Mouse (Mus musculus) hindbrain, embryonic 10.5 days (tissue): ENCODE data around the gene Tmem213. TPM values are rescaled to one million over a fixed set of nuclear protein-coding genes. Genes with fewer than 3 reads are reported as not detected.

Source experiments
- DNase-seq: peaks from one replicate; pipeline ENCODE4 v3.0.0-alpha.2; 2017; ENCODE audit warnings: low spot score
- H3K27ac ChIP-seq: fragments of 300-500 bp; sonication (generic); 2 replicates; pipeline ENCODE4 v1.5.1; 2016; ENCODE audit warnings: mild to moderate bottlenecking, moderate library complexity
- H3K27me3 ChIP-seq: fragments of 300-500 bp; sonication (generic); 2 replicates; pipeline ENCODE4 v1.6.1; 2016; ENCODE audit warnings: mild to moderate bottlenecking; ENCODE audit not compliant: poor library complexity, insufficient read depth, severe bottlenecking
- H3K36me3 ChIP-seq: fragments of 300-500 bp; sonication (generic); 2 replicates; pipeline ENCODE4 v1.6.1; 2016; ENCODE audit warnings: mild to moderate bottlenecking, moderate library complexity
- H3K4me1 ChIP-seq: fragments of 300-500 bp; sonication (generic); replicated peaks from 2 replicates; pipeline ENCODE4 v1.6.1; 2016; ENCODE audit warnings: mild to moderate bottlenecking
- H3K4me3 ChIP-seq: fragments of 300-500 bp; sonication (generic); 2 replicates; pipeline ENCODE4 v1.5.1; 2016; ENCODE audit warnings: mild to moderate bottlenecking, moderate library complexity
- H3K9me3 ChIP-seq: fragments of 300-500 bp; sonication (generic); 2 replicates; pipeline ENCODE4 v1.6.1; 2016; ENCODE audit warnings: mild to moderate bottlenecking, moderate library complexity
- WGBS: fragments of 180-500 bp; shearing (Covaris S2); methylation state at CpG from one replicate; pipeline ENCODE4 v1.1.7; 2016; 5-methylcytosine and 5-hydroxymethylcytosine counted together
- polyA plus RNA-seq: library from polyadenylated mRNA; unstranded; fragments of >200 nt; fragmentation: Nextera tagmentation; extraction: Ambion mirVana; gene quantifications from 2 replicates; pipeline ENCODE4 v1.2.1, GENCODE M21; 2016

Tmem213 gene
- not detected in 2 replicates for polyA plus RNA-seq

DNA sequence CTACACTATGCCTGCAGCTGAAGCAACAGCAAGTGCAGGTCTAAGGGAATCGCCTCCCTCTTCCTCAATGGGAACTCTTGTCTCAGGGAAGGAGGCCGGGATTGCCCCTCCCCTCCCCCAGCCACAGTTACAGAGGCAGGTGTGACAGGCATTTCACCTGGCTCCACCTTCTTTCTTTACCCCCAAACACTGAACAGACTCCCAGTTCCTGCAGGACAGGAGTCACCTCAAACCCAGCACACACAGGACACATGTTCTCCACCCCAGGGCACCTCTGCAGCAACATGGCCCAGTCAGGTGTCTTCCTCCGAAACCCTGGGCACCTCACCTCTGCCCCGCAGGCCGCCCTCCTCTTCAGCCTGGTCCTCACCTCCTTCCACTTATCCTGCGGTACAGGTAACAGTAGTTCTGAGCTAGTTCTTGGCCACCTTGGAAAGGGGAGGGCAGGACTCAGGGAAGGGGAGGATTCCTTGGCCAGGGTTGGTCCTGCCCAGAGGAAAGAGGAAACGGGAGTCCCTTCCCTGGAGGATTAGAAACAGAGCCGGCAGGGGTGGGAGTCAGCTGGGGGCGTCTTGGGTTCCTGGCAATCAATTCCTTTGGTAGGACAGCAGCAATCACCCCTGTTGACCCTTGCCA lies at the start of gene Tmem213:
Gene Tmem213, plus strand, starts transcription at position 96 of the 636 bp plus-strand sequence.
- no peak for DNase-seq
- H3K36me3 ChIP-seq, result no peaks in the 10 kb centered on the region
- 26% methylated on average over 9 of the region's 9 CpGs for WGBS

DNA sequence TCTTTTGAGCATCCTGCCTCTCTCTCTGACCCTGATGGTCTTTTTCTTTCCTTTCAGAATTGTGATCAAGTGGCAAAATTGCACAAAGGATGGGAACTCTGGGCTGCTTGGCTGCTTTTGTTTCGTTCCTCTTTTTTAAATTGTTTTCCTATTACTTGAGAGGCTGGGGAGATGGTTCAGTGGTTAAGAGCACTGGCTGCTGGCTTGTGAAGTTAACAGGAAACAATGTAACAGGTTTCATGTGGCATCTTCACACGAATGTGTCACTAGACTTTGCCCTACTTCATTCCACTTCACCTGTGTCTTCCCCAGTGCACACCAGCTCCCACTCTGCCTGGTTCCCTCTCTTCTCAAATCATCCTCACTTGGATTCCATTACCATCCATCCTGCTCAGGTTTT lies 44.4 kb upstream of the Tmem213 start:
- no peak for DNase-seq
- Histone ChIP-seq H3K9me3 (peaks cover 14% of the 10 kb centered on the region), H3K4me1 (peaks cover 7% of the 10 kb centered on the region; the same call in 1 of the 2 replicates), H3K27ac (no peak overlapping the region), H3K4me3 (no peak overlapping the region), H3K36me3 (no peaks in the 10 kb centered on the region), H3K27me3 (no peaks in the 10 kb centered on the region)
- 76% methylated on average over 2 of the region's 2 CpGs for WGBS

More for the DNA sequence above, at the start of gene Tmem213:
- Histone ChIP-seq H3K9me3 (no peaks in the 10 kb centered on the region), H3K4me1 (peaks cover 10% of the 10 kb centered on the region; the same call in 1 of the 2 replicates), H3K27ac (no peak within 1 kb of the TSS), H3K27me3 (peaks cover 8% of the 10 kb centered on the region; the same call in 1 of the 2 replicates), H3K4me3 (no peak within 1 kb of the TSS)

DNA sequence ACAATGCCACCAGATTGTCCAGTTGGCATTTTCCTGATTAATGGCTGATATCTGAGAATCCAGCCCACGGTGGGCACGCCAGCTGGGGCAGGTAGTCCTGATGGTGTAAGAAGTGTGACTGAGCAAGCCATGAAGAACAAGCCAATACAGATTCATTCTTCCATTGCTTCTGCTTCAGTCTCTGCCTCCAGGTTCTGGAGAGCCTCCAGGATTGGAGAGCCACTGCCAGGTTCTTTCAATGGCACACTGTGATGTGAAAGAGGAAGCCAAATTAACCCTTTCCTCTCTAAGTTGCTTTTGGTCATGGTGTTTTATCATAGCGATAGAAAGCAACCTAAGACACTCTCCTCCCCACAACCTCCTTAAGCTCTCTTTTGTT lies 43.9 kb upstream of the Tmem213 start:
- no peak for DNase-seq
- peaks cover 7% of the 10 kb centered on the region; the same call in 1 of the 2 replicates for H3K4me1 ChIP-seq
- H3K27ac ChIP-seq, result no peak overlapping the region
- no peak overlapping the region for H3K4me3 ChIP-seq
- no peaks in the 10 kb centered on the region for H3K27me3 ChIP-seq
- peaks cover 14% of the 10 kb centered on the region for H3K9me3 ChIP-seq
- H3K36me3 ChIP-seq, result no peaks in the 10 kb centered on the region
- 87% methylated on average over 3 of the region's 3 CpGs for WGBS

DNA sequence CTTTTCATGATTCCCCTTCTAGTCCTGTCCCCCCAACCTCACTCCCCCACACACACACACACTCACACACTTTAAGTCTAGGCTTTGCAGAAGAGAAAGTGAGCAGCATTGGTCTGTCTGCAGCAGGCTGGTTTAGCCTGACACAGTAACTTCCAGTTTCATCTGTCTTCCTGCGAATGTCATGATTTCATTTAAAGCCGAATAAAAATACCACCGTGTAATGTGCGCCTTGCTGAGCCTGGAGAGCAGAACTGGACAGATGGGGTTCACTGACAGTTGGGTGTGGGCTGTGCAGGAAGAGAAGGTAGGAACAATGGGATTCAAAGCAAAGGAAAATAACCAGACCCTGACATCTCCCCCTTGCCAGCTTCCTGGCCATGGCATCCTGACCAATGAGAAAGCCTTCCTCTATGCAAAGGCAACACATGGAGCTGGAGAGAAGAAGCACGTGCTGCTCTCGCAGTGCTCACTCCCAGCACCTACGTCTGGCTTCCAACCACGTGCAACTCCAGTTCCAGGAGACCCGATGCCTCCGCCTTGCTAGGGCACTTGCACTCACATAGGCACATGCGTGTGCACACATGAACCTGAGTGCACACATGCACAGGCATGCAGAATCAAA lies 43.4 kb upstream of the Tmem213 start:
- H3K9me3 ChIP-seq, result peaks cover 14% of the 10 kb centered on the region
- H3K36me3 ChIP-seq, result no peaks in the 10 kb centered on the region
- 85% methylated on average over 11 of the region's 11 CpGs for WGBS
- H3K4me3 ChIP-seq, result no peak overlapping the region
- no peaks in the 10 kb centered on the region for H3K27me3 ChIP-seq
- DNase-seq, result no peak
- no peak overlapping the region for H3K27ac ChIP-seq
- peaks cover 7% of the 10 kb centered on the region; the same call in 1 of the 2 replicates for H3K4me1 ChIP-seq

DNA sequence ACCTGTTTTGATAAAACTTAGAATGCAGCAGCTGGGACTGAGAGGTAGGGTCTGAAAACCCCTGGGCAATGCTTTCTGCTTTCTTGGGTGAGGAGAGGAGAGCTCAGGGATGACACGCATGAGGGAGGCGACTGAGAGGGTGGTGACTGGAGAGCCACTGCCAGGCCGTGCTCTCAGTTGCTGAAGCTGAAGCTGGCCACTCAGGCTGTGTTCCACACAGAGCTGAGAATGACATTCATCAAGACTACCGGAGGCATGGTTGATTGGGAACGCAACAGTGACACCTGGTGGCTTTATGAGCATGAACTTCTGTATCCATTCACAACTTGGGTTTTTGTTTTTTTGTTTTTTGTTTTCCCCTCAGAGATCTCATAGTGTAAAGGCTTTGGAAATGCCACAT lies 42.8 kb upstream of the Tmem213 start:
- H3K27ac ChIP-seq, result no peak overlapping the region
- H3K27me3 ChIP-seq, result no peaks in the 10 kb centered on the region
- H3K4me1 ChIP-seq, result peaks cover 7% of the 10 kb centered on the region; the same call in 1 of the 2 replicates
- no peak overlapping the region for H3K4me3 ChIP-seq
- H3K36me3 ChIP-seq, result no peaks in the 10 kb centered on the region
- WGBS, result 5% methylated on average over 5 of the region's 5 CpGs
- DNase-seq, result peak; percentile 59
- H3K9me3 ChIP-seq, result peaks cover 14% of the 10 kb centered on the region

DNA sequence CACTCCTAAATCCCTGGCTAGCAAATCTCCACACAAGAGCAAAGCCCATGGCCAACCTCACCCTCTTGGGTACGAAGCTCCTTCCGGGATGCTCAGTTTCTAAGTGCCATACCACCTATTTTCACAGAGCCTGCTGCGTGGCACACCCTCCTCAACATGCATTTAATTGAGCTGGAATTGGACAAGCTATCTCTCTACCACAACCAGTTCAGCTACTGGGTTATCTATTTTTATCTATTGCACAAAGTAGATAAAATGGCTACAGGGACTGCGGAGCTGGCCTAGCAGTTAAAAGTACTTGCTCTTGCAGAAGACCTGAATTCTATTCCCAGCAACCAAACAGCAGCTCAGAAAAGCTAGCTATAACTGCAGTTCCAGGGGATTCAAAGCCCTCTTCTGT lies 37.8 kb upstream of the Tmem213 start:
- Histone ChIP-seq H3K27ac (no peak overlapping the region), H3K27me3 (no peaks in the 10 kb centered on the region), H3K4me3 (no peak overlapping the region), H3K9me3 (0 out of 2 replicates have a peak, but pooled peaks cover 7% of the 10 kb centered on the region), H3K36me3 (no peaks in the 10 kb centered on the region), H3K4me1 (peaks cover 5% of the 10 kb centered on the region)
- no peak for DNase-seq
- WGBS, result 91% methylated on average over 4 of the region's 4 CpGs

DNA sequence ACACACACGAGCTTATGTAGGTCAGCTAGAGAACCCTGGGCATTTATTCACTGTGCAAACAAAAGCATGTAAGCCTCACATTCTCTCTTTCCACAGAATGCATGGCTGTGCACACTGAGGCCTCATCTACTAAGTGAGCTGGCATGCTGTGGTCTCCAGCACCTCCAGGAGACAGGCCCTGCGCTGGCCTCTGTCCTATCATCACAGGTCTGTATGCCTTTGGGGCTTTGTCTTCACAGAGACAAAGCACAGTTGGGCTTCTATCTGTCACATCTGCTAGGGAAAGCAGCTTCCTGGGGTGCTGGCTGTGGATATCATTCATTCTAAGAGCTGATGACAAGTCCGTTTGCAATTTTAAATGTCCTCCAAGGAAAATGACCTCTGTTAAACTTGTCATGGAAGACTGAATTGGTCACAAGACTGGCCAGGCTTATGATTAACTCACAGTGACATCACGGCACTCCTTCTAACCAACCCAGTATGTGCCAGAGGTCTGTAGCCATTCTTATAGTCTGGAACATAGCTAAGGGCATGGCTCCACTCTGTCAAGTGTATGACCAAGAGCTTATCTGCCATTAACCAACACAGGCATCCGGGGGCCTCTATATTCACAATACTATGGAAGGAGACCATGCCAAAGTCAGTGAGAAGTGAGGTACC lies 36.8 kb upstream of the Tmem213 start:
- WGBS, result 62% methylated on average over 5 of the region's 5 CpGs
- peaks cover 5% of the 10 kb centered on the region; the same call in 1 of the 2 replicates for H3K4me1 ChIP-seq
- DNase-seq, result no peak
- 0 out of 2 replicates have a peak, but pooled peaks cover 7% of the 10 kb centered on the region for H3K9me3 ChIP-seq
- no peaks in the 10 kb centered on the region for H3K36me3 ChIP-seq
- H3K27me3 ChIP-seq, result no peaks in the 10 kb centered on the region
- no peak overlapping the region for H3K4me3 ChIP-seq
- H3K27ac ChIP-seq, result no peak overlapping the region

DNA sequence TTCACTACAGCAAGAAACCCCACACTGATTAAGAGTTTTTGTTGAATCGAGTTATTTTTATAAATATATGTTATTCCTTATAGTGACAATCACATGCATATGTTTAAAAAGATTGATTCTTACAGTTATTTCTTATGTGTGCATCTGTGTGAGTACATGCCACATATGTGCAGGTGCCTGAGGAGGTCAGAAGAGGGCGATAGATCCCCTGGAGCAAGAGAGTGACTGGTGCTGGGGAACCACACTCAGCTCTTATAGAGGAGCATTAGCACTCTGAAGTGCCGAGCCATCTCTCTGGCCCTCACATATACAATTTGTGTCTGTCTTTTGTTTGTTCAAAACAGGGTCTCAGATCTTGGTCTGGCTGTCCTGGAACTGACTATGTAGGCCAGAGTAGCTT lies 35.5 kb upstream of the Tmem213 start:
- Histone ChIP-seq H3K36me3 (no peaks in the 10 kb centered on the region), H3K4me3 (no peak overlapping the region), H3K27me3 (no peaks in the 10 kb centered on the region), H3K9me3 (0 out of 2 replicates have a peak, but pooled peaks cover 7% of the 10 kb centered on the region), H3K4me1 (peaks cover 5% of the 10 kb centered on the region; the same call in 1 of the 2 replicates), H3K27ac (no peak overlapping the region)
- DNase-seq, result no peak
- 91% methylated on average over 3 of the region's 3 CpGs for WGBS

DNA sequence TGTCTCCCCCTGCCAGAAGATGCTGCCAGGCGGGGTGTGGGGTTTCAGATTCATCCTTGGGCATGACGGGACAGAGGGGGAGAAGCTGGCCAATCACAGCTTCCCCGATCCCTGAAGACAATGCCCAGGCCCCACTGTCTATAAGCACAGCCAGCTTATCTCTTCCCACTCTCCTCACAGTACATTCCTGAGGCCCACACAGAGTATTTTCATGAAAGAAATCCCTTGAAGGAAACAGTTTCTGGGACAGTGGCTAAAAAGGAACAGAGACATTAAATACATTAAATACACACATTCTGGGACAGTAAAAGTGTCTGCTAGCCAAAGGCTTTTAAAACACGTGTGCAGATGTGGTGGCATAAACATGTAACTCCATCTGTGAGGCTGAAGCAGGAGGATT lies 28.7 kb upstream of the Tmem213 start:
- Histone ChIP-seq H3K4me3 (no peak overlapping the region), H3K4me1 (peaks cover 10% of the 10 kb centered on the region; the same call in 1 of the 2 replicates), H3K27ac (no peak overlapping the region), H3K36me3 (no peaks in the 10 kb centered on the region), H3K27me3 (no peaks in the 10 kb centered on the region), H3K9me3 (0 out of 2 replicates have a peak, but pooled peaks cover under 1% of the 10 kb centered on the region)
- 75% methylated on average over 4 of the region's 4 CpGs for WGBS
- DNase-seq, result no peak

DNA sequence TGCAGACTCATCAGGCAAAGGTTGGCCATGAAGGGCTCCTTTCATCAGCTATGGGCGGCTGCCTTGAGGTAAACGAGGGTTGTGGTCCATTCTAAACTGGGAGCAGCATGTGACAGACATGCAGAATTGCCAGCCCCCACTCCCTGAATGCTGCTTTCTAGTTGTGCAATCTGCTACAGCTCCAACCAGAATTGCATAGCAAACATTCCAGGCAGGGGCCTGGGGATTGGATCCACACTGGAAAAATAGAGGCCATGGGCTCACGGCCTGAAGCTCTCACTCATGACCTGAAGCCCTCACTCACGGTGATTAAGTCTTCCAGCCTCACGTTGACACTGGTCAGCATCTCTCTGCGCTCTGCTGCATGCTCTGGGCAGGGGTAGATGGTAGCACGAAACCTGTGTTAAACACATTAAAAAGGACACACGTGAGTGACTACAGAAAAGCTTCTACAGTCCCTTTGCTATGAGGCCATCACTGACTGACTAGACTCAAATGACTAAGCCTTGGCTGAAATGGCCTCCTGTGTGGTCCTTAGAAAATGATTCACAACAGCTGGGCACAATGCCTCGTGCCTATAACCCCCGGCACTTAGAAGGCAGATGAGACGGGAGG lies 27.2 kb upstream of the Tmem213 start:
- Histone ChIP-seq H3K27me3 (no peaks in the 10 kb centered on the region), H3K27ac (no peak overlapping the region), H3K9me3 (no peaks in the 10 kb centered on the region), H3K4me1 (peaks cover 10% of the 10 kb centered on the region; the same call in 1 of the 2 replicates), H3K4me3 (no peak overlapping the region), H3K36me3 (no peaks in the 10 kb centered on the region)
- DNase-seq, result peak; percentile 7
- 66% methylated on average over 11 of the region's 11 CpGs for WGBS

DNA sequence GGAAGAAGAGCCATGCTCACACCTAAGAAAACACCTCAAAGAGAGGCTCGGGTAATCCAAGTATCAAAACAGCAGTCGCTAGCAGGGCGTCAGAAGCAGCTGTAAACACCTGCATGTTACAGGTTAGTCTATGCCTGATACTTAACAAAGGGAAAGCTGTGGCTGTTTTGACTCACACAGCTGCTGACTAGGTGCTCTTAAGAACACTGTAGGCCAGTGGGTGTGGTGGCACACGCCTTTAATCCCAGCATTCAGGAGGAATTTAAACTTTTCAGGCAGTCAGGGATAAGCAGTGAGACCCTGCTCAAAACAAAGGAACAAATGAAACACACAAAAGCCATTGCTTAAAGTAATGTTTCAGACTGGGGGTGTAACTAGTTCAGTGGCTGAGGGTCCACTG lies 25.9 kb upstream of the Tmem213 start:
- Histone ChIP-seq H3K27me3 (no peaks in the 10 kb centered on the region), H3K9me3 (no peaks in the 10 kb centered on the region), H3K4me1 (peaks cover 10% of the 10 kb centered on the region; the same call in 1 of the 2 replicates), H3K4me3 (no peak overlapping the region), H3K27ac (no peak overlapping the region), H3K36me3 (no peaks in the 10 kb centered on the region)
- WGBS, result 49% methylated on average over 4 of the region's 4 CpGs
- DNase-seq, result no peak

DNA sequence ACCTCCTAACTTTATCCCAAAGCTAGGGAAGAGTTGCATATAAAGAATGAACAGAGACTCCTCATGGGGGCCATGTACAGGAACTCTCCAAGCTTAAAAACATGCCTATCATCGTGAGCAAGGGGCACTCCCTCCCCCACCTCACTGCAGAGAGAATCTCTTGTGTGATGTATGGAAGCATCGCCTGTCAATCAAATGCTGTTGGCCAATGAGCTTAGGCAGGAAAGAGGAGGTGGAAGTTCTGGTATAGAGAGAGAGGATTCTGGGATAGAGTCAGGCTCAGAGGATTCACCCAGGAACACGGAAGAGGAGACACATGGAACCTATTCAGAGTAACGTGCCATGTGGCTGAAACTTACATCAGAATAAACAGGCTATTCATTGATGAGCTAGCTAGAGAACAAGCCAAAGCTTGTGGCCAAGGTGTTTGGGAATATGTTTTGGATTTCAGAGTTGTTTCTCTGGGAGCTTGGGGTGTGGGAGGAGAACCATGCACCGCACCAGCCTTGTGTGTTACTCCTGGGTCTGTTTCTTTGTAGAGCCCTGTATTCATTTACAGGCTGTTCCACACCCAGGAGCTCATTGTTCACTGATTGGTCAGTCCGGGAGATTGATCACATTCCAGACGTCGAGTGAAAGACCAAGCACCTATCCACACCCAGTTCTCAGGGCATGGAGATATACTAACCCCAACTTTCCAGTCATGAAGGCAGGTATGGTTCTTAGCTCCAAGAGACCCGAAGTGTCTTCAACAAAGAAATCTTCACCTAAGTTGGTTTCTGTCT lies 21.6 kb upstream of the Tmem213 start:
- H3K9me3 ChIP-seq, result no peaks in the 10 kb centered on the region
- no peak overlapping the region for H3K4me3 ChIP-seq
- H3K27ac ChIP-seq, result no peak overlapping the region
- H3K4me1 ChIP-seq, result no peaks in the 10 kb centered on the region
- WGBS, result 80% methylated on average over 9 of the region's 9 CpGs
- no peak for DNase-seq
- H3K27me3 ChIP-seq, result no peaks in the 10 kb centered on the region
- H3K36me3 ChIP-seq, result no peaks in the 10 kb centered on the region
